Mouse (Mus musculus) left cerebral cortex, postnatal 14 days (tissue): Measurements from ENCODE around the gene Arl6ip5. TPM values are rescaled to one million over a fixed set of nuclear protein-coding genes. Genes with fewer than 3 reads are reported as not detected.

Experiments used
- DNase-seq, 2 experiments: peaks; one replicate each; pipeline ENCODE4 v3.0.0; 2021 to 2022; ENCODE audit warnings: low spot score in 2 of 2, mixed read lengths in 1 of 2
- intact Hi-C: fragments of 180-260 bp; cut with DNase I; formaldehyde crosslinking; loops from one replicate; pipeline ENCODE4 v1.15.1; 2025
- long read RNA-seq, 2 experiments: library from polyadenylated mRNA; stranded (forward); transcript quantifications; one replicate each; pipeline ENCODE4 v2.0.0; 2021
- total RNA-seq, 2 experiments: library from RNA; stranded (reverse); gene quantifications; 2 replicates each; pipeline ENCODE4 v1.2.3; 2021

Arl6ip5 gene
- 100 to 1,000 TPM; 168 to 174 TPM for total RNA-seq
- long read RNA-seq, experiment 1, transcript Arl6ip5-201 (3 exons, 1,442 nt) = major isoform, 108 of 118 reads
- long read RNA-seq, experiment 1, partial matches to known transcripts = 10 of 118 reads
- long read RNA-seq, experiment 1, other reads (novel, unspliced or antisense) = 0 of 118 reads
- long read RNA-seq, experiment 2, transcript Arl6ip5-201 (3 exons, 1,442 nt) = major isoform, 81 of 85 reads
- long read RNA-seq, experiment 2, partial matches to known transcripts = 2 of 85 reads
- long read RNA-seq, experiment 2, other reads (novel, unspliced or antisense) = 2 of 85 reads

DNA sequence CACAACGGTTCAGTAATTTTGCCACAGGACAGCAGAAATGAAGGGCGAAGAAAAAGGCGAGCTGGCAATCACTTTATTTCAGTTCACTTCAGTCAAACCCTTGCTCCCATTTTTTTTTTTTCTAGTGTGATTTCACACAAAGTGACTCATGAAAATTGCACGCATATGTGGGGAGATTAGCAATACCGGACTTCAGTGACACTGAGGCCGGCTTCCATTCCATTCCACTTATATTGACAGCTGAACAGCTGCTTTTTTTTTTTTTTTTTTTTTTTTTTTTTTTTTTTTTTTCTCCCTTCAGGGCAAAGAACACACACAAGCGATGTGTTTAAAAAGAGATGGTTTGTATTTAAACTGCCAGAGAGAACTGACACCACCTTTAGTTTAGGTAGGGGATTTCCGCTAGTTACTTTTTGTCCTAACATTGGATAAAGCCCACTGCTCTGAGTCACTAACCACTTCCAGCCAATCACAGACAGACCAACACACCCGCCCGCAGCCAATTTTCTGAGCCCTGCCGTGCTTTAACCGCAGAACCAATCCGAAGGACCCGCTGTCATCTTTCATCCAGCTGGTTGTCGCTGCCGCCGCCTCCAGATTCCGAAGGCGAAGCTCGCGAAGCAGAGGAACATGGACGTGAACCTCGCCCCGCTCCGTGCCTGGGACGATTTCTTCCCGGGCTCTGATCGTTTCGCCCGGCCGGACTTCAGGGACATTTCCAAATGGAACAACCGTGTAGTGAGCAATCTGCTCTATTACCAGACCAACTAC lies at the start of gene Arl6ip5:
Arl6ip5 (plus strand) TSS at position 499 of the 771 bp plus-strand sequence.
- intact Hi-C loops = no loop called here
- peak; percentile 90 to 94 for DNase-seq

DNA sequence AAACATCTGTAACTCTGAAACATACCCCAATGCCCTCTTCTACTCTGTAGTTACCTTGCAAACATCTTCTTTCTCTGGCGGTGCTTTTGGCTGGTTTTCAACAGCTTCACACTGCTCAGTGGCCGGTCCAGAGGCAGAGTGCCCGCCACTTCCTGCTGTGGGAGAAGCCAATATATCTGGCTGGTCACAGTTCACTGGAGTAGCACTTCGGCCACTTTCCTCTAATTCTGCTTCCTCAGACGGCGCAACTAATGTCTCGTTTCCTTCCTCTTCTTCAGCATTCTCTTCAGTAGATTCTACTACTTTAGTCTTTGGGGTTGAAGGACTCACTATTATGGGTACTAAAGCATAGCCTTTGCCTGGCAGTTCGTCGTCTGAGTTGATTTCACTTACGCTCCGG lies 34.8 kb upstream of the Arl6ip5 start:
- intact Hi-C loops = loop anchor here (10.0 kb wide), 1 partner anchor 349 kb away; no protein-coding TSS in a partner anchor
- DNase-seq = peak in 1 of 2 experiments; percentile 17

DNA sequence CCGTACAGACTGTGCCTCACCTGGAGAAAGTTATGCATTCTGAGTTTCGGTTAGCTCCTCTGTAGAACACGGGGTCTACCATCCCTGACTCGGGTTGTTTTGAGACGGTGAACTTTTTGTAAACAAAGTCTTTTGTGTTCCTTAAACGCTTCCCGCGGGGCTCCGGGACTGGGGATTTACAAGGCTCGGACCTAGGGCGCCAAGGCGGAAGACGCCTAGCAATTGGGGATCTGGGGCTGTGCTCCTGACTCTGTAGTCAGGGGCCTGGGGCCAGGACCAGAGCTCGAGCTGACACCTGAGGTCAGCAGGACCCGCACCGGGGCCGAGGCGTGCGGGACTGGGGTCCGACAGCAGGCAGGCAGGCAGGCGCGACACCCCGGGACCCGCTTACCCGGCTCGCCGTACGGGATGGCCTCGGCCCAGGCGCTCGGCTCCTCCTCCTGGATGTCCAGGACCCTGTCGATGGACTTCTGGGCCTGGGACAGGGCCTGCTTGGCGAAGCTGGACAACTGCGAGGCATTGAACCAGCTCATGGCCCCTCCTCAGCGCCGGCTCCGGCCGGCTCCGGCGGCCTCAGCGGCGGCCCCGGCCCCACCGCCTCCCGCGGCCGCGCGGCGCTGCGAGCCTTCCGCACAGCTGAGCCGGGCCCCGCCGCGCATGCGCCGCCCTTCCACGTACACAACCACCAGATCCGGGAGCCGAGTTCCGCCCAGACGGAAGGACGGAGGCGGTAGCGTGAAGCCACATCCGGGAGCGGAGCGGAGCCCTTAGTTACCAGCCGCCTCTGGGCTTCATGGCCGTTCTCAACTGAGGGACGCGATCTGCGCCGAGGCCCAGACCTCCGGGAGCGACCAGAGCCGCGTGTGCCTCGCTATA lies 31.8 kb upstream of the Arl6ip5 start, which contains the start of gene Tmf1:
Tmf1 (minus strand) TSS at position 632 of the 876 bp plus-strand sequence.
- intact Hi-C loops = loop anchor here (10.0 kb wide), 1 partner anchor 346 kb away; no protein-coding TSS in a partner anchor

DNA sequence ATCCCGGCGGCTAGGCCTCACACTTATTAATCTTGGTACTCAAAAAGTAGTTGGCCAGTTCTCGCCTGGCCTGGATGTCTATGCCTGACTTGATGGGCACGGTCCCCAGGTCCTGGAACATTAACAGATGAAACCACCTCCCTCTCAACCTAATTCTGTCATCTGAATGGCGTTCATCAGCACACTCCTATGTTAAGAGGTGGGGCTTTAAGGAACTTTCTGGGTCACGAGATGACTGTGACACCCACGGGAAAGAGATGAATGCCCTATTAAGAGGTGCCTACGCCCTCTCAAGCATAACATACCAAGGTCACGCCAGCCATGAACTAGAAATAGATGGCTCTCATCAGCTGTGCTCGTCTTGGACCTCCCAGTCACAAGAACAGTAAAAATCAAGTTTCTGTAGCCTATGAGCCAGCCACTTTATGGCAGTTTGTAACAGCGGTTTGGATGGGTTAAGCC lies 31.1 kb upstream of the Arl6ip5 start:
- DNase-seq = peak in 1 of 2 experiments; percentile 40
- intact Hi-C loops = loop anchor here (10.0 kb wide), 1 partner anchor 345 kb away; no protein-coding TSS in a partner anchor

More for the DNA sequence above, 31.8 kb upstream of the Arl6ip5 start, which contains the start of gene Tmf1:
- peak; percentile 94 to 97 for DNase-seq

GRCm38 (mm10) chr6:97200437-97200836 lies 10.1 kb upstream of the Arl6ip5 start:
- intact Hi-C loops = no loop called here
- no peak for DNase-seq

GRCm38 (mm10) chr6:97202477-97202876 lies 8.0 kb upstream of the Arl6ip5 start:
- intact Hi-C loops = no loop called here
- no peak for DNase-seq

GRCm38 (mm10) chr6:97204252-97204869 lies 6.1 kb upstream of the Arl6ip5 start:
- intact Hi-C loops = no loop called here
- DNase-seq = no peak

- intact Hi-C loops = no loop called here
- DNase-seq = no peak
These were observed 5.5 kb upstream of the Arl6ip5 start for GRCm38 (mm10) chr6:97204952-97205351.

DNA sequence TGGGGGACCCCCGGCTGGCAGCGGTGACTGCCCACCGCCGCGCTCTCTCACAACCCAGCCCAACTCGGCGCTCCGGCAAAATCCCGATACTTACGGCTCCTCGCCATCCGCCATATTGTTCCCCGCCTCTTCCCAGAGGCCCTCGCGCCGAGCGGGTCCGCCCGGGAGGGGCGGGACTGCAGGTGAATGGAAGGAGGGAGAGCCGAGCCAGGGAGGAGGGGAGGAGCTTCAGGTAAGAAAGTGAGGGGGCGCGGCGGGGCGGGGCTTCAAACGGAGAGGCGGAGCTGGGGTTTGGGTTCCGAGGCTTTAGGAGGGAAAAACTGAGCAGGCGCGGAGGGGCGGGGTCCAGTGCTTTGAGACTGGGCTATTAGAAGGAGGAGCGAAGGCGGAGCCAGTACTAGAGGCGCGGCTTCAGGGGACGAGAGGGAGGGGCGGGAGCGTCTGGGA lies 5.0 kb upstream of the Arl6ip5 start, which contains the start of gene Uba3:
Uba3 (minus strand) TSS at position 209 of the 447 bp plus-strand sequence.
- DNase-seq = peak; percentile 98 to 99
- intact Hi-C loops = no loop called here

GRCm38 (mm10) chr6:97207085-97207484 lies 3.4 kb upstream of the Arl6ip5 start:
- DNase-seq = no peak
- intact Hi-C loops = no loop called here

GRCm38 (mm10) chr6:97208406-97208805 lies 2.1 kb upstream of the Arl6ip5 start:
- no peak for DNase-seq
- intact Hi-C loops = no loop called here

DNA sequence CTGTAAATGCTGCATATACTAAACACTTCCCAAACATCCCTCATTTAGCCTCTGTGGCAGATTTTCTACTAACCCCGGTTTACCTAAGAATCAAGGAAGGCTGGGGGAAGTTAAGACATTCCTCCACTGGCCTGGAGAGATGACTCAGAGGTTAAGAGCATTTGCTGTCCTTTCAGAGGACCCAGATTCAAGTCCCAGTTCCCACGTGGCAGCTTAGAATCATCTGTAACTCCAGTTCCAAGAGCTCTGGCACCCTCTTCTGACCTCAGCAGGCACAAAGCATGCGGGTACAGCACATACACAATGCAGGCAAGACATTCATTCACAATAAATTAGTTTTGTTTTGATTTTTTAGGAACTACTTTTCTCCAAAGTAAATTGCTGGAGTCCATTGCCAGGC lies 1.3 kb upstream of the Arl6ip5 start:
- DNase-seq = no peak
- intact Hi-C loops = no loop called here

- DNase-seq = no peak
- intact Hi-C loops = no loop called here
These were observed 738 bp upstream of the Arl6ip5 start for GRCm38 (mm10) chr6:97209751-97210150.

DNA sequence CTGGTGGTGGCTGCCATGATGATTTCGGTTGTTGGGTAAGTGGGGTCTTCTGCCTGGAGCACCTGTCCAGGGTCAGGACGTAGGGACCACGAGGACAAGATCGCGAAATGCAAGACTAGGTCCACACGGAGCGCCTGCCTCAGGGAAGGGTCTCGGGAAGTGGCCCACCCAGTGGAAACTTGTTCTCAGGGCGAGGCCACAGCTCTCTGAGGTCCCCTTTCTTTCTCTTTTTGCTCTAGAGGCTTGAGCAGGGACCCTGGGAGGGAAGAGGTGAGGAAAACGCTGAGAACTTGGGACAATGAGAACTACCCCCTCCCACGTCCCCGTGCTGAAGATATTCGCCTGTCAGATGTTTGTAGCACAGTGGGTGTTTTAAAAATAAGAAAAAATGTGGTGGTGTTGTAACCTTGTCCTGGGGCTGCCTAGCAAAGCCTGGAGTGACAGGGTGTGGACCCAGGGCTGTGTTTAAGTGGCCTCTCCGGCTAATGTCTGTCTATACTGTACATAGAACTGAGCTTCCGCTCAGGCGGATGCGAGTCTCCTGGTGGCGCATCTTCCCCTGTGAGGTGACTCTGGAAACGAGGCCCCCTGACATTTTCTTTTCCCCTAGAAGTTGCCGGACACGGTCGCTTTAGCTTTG lies 593 bp downstream of the Arl6ip5 start:
- intact Hi-C loops = no loop called here
- peak in 1 of 2 experiments; percentile 18 for DNase-seq

DNA sequence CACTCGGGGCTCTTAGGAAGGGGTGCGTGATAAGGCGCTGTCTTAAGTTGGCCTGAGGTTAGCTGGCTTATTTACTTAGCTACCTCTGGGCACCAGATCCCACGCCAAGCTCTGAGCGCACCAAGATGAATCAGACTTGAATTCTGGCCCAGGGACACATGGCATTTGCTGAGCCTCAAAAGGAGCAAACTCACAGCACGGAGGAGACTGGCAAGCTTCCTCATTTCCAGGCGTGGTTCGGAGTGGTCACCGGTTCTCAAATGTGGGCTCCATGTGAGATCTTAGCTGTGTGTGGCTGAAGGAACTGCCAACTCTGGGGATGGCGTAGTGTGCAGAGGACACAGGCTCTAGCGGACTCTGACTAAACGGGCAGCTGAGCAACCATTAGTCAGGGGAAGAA lies 1.5 kb downstream of the Arl6ip5 start:
- intact Hi-C loops = no loop called here

DNA sequence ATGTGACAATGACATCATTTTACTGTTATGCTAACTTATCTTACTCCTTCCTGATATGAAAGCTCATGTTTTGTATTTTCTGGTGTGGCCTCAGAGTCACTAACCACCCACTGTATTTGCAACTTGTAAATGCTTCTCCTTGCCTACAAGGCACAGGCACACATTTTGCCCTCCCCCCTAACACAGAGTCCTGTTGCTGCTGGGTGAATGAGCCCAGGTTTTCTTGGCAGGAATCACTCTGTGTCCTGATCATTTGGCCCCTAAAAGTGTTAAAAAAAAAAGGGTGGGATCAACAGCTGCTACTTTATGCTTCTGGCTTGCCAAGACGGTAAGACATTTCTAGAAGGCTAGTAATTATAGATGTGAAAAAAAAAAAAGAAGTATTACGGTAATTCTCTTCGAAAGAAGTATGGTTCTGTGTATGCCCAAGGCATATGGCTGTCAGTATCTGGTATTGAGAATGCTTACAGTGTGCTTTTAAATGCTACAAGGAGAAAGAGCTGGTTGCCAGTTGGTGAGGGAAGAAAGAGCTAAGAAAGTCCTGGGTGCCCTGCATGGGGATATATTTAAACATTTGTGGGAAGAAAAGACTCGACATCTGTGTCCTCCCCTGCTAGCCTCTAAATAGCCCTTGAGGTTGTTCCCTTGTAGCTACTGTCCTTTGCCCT lies 5.8 kb downstream of the Arl6ip5 start:
- no peak for DNase-seq
- intact Hi-C loops = no loop called here

More for the DNA sequence above, 1.5 kb downstream of the Arl6ip5 start:
- DNase-seq = peak; percentile 60 to 71

GRCm38 (mm10) chr6:97220672-97221071 lies 10.2 kb downstream of the Arl6ip5 start:
- DNase-seq = no peak
- intact Hi-C loops = no loop called here
